Mouse (Mus musculus): ENCODE measurements around the gene Kcnj12.

- TF ChIP-seq CTCF (conservative IDR thresholded peaks at IDR 0.05; ENCODE audit: insufficient read depth, insufficient read length, low read depth, low read length) (no peak), POLR2A (IDR thresholded peaks at IDR 0.05; ENCODE audit: low read depth, low read length) (no peak)
Measured at GRCm38 (mm10) chr11:61004046-61004445, 18.3 kb upstream of the Kcnj12 start.
